Mouse (Mus musculus) lung, embryonic 14.5 days (tissue): ENCODE measurements around the gene Tead4. TPM values are rescaled to one million over a fixed set of nuclear protein-coding genes. Genes with fewer than 3 reads are reported as not detected.
"Not testable (repeated sequence)": the region's sequence is repeated elsewhere in the genome, so short reads cannot be mapped to it uniquely, and the experiment has no call there.

Experiments
- ATAC-seq: fragments of 200-750 bp; cut with Nextera tagmentation; 2 replicates; pipeline ENCODE4 v1.8.0; 2017; ENCODE audit warnings: mild to moderate bottlenecking, moderate TSS enrichment, moderate library complexity; ENCODE audit not compliant: insufficient read depth
- DNase-seq: peaks from one replicate; pipeline ENCODE4 v3.0.0-alpha.2; 2015
- H3K27ac ChIP-seq: fragments of 300-500 bp; sonication (generic); 2 replicates; pipeline ENCODE4 v1.5.1; 2014; ENCODE audit warnings: low read depth, mild to moderate bottlenecking, moderate library complexity
- H3K27me3 ChIP-seq: fragments of 300-500 bp; sonication (generic); 2 replicates; pipeline ENCODE4 v1.6.1; 2014; ENCODE audit warnings: low read length, control low read depth; ENCODE audit not compliant: insufficient read depth
- H3K36me3 ChIP-seq: fragments of 300-500 bp; sonication (generic); 2 replicates; pipeline ENCODE4 v1.6.1; 2014; ENCODE audit warnings: control low read depth; ENCODE audit not compliant: insufficient read depth
- H3K4me1 ChIP-seq: fragments of 300-500 bp; sonication (generic); 2 replicates; pipeline ENCODE4 v1.6.1; 2014; ENCODE audit warnings: antibody characterized with exemption, control low read depth; ENCODE audit not compliant: insufficient read depth
- H3K4me2 ChIP-seq: fragments of 300-500 bp; sonication (generic); 2 replicates; pipeline ENCODE4 v1.6.1; 2014; ENCODE audit warnings: mild to moderate bottlenecking
- H3K4me3 ChIP-seq: fragments of 300-500 bp; sonication (generic); 2 replicates; pipeline ENCODE4 v1.5.1; 2014; ENCODE audit warnings: low read depth, low read length
- H3K9ac ChIP-seq: fragments of 300-500 bp; sonication (generic); 2 replicates; pipeline ENCODE4 v1.6.1; 2014
- H3K9me3 ChIP-seq: fragments of 300-500 bp; sonication (generic); 2 replicates; pipeline ENCODE4 v1.6.1; 2016; ENCODE audit warnings: low read depth, low read length, control low read depth
- CTCF ChIP-seq: IDR thresholded peaks from 2 replicates; pipeline ENCODE4 v1.5.1; 2016; ENCODE audit warnings: antibody characterized with exemption, low read depth
- WGBS: fragments of 180-500 bp; shearing (Covaris S2); extraction: QIAGEN DNeasy Blood & Tissue Kit; methylation state at CpG from one replicate; pipeline ENCODE4 v1.1.7; 2014; 5-methylcytosine and 5-hydroxymethylcytosine counted together
- polyA plus RNA-seq: library from polyadenylated mRNA; unstranded; fragments of >200 nt; fragmentation: Nextera tagmentation; extraction: Ambion mirVana; gene quantifications from 2 replicates; pipeline ENCODE4 v1.2.1, GENCODE M21; 2014

Gene Tead4
- polyA plus RNA-seq, 1 experiment from 2014 or later: 4.1 TPM

DNA sequence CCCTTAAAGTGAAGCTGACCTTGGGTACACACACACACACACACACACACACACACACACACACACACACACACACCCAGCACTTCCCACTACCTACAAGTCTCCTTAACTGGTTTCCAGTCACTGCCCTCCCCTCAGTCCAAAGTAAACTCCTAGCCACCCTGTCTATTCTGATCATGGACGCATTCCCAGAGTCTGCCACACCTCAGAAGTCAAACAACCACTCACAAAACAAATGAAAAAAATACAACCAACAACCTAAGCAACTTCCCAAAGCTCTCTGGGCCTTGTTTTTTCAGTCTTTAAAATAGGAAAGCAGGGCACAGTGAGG lies 74.8 kb downstream of the Tead4 start:
- Histone ChIP-seq H3K27ac (no peak overlapping the region), H3K36me3 (no peaks in the 10 kb centered on the region), H3K4me1 (no peaks in the 10 kb centered on the region), H3K27me3 (no peaks in the 10 kb centered on the region), H3K9me3 (no peaks in the 10 kb centered on the region), H3K4me3 (no peak overlapping the region), H3K9ac (no peak overlapping the region), H3K4me2 (no peak overlapping the region)
- 37% methylated on average over 1 of the region's 1 CpGs for WGBS
- TF ChIP-seq CTCF: no peak
- DNase-seq: no peak
- no peak for ATAC-seq

DNA sequence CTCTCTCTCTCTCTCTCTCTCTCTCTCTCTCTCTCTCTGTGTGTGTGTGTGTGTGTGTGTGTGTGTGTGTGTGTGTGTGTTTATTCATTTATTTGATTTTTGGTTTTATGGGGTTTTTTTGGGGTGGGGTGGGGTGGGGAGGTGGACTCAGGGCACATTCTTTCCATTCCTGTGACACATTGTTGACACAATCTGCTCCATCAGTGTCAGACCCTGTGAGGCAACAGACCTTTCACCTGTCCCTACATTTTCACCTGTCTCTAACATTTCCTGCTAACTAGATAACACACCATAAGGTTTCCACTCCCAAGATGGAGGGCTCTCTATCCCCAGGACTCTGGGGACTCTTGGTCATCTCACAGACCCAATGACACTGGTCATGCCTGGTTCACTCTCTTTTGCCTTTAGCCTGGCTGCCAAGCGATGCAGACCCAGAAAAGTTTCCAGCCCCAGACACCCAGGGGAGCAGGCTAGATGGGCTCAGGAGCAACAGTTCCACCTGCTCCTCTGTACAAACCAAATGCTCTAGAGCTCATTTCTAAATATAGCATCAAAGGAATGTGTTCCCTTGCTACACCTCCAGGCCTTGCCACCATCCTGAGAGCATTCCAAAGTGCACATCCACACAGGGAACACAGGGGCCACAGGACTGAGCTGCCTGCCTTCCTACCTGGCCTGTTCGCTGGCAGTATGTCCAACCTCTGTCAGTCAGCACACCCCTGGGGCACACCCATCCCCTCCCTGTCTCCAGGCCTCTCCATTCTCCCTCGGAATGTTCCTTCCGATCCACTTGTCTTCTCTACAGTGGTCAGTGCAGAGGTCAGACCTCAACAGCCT lies 75.4 kb downstream of the Tead4 start:
- Histone ChIP-seq H3K9ac (no peak overlapping the region), H3K27me3 (no peaks in the 10 kb centered on the region), H3K9me3 (no peaks in the 10 kb centered on the region), H3K4me1 (no peaks in the 10 kb centered on the region), H3K27ac (no peak overlapping the region), H3K4me3 (no peak overlapping the region), H3K36me3 (no peaks in the 10 kb centered on the region), H3K4me2 (no peak overlapping the region)
- DNase-seq: no peak
- TF ChIP-seq CTCF: no peak
- 0 out of 2 replicates have a peak, but pooled peaks have one; percentile 7 for ATAC-seq
- 50% methylated on average over 4 of the region's 4 CpGs for WGBS

DNA sequence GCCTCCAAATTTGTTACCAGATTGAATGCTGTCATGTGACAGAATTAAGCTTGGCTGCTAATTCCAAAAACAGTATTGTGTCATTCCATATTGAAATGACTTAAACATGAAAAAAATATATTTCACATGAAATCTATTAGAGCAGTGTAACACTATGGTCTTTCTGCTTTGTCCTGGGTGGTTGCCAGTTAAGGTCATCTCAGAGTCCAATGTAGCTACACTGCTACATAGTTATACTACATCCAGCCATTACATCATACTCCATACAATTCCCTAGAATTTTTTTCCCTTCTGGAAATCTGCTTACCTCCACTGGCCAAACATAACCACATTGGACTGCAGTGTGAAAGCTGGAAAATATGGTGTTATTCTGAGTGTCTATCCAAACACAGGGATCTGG lies 77.5 kb downstream of the Tead4 start:
- Histone ChIP-seq H3K4me1 (no peaks in the 10 kb centered on the region), H3K36me3 (no peaks in the 10 kb centered on the region), H3K27ac (no peak overlapping the region), H3K4me3 (no peak overlapping the region), H3K4me2 (no peak overlapping the region), H3K9ac (no peak overlapping the region), H3K27me3 (no peaks in the 10 kb centered on the region), H3K9me3 (no peaks in the 10 kb centered on the region)
- DNase-seq (no peak), ATAC-seq (no peak)
- no peak for TF ChIP-seq CTCF

- not testable (repeated sequence) for DNase-seq, H3K4me2 ChIP-seq, H3K27me3 ChIP-seq, H3K9me3 ChIP-seq, H3K9ac ChIP-seq, H3K4me1 ChIP-seq, H3K4me3 ChIP-seq, H3K36me3 ChIP-seq, H3K27ac ChIP-seq, ATAC-seq
- 89% methylated on average over 4 of the region's 4 CpGs for WGBS
Observed at GRCm38 (mm10) chr6:128215004-128215403, 85.6 kb downstream of the Tead4 start.

- H3K27me3 ChIP-seq, H3K4me1 ChIP-seq, H3K27ac ChIP-seq, H3K9me3 ChIP-seq, H3K9ac ChIP-seq, DNase-seq, H3K36me3 ChIP-seq, H3K4me2 ChIP-seq, H3K4me3 ChIP-seq: not testable (repeated sequence)
- WGBS: 87% methylated on average over 1 of the region's 1 CpGs
- peak; percentile 60 for ATAC-seq
Observed at GRCm38 (mm10) chr6:128209199-128209598, 91.4 kb downstream of the Tead4 start.

DNA sequence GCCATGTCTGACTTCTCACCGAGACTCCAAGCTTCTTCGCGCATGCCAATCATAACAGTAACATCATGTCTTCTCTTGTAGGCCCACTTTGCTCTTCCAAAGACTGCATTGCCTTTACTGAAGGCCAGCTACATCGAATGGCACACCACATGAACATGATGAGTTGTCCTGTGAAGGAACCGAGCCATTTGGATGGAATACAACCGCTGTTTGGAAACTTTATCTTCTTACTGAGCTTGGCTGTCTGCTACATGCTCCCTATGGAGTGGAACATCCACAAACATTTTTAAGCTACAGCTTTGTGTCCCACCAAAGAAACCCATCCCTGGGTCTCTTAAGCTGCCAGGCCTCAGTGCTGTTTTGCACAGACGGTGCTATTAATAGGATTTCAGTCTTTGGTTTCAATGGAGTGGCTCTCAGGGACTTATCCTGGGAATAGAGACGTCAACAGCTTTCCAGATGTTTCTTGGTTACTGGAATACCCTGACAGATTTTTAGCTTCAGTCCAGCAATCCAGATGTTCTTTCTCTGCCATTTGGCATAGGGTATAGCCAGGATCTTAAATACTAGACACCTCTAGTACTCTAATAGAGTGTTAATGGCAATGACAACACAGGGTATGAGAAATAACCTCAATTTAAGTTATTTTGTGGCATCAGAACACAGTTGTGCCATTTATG lies 92.0 kb downstream of the Tead4 start:
- Histone ChIP-seq H3K36me3 (no peaks in the 10 kb centered on the region), H3K4me1 (no peaks in the 10 kb centered on the region), H3K4me2 (no peak overlapping the region), H3K9me3 (no peaks in the 10 kb centered on the region), H3K4me3 (no peak overlapping the region), H3K9ac (no peak overlapping the region), H3K27ac (peak overlapping the region; percentile 60; the same call in 1 of the 2 replicates), H3K27me3 (no peaks in the 10 kb centered on the region)
- ATAC-seq (peak; percentile 75), DNase-seq (peak; percentile 71)
- TF ChIP-seq CTCF: no peak
- WGBS: 65% methylated on average over 8 of the region's 8 CpGs

DNA sequence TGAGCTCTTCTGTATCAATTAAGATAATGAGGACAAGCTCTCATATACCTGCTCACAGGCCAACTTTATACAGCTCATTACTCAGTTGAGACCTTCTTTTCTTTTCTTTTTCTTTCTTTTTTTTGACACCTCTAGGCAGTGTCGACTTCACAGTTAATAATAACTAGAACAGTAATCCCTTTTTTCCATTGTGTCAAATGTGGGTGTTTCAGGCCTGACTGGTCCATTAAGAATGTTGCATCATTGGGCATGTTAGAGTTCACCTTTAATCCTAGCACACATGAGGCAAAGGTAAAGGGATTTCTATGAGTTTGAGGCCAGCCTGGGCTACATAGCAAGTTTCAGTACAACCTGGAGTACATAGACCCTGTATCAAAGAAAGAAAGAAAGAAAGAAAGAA lies 97.1 kb downstream of the Tead4 start:
- Histone ChIP-seq H3K9me3 (no peaks in the 10 kb centered on the region), H3K9ac (no peak overlapping the region), H3K27ac (no peak overlapping the region), H3K27me3 (no peaks in the 10 kb centered on the region), H3K36me3 (no peaks in the 10 kb centered on the region), H3K4me2 (no peak overlapping the region), H3K4me3 (no peak overlapping the region), H3K4me1 (no peaks in the 10 kb centered on the region)
- DNase-seq (no peak), ATAC-seq (no peak)
- no peak for TF ChIP-seq CTCF
- 70% methylated on average over 1 of the region's 1 CpGs for WGBS
